In genomic region chr7:84174655-84175448, GRCm38 (mm10) we compare ENCODE assay signal across 13 mouse cellular contexts. TPM values are rescaled to one million over a fixed set of nuclear protein-coding genes. Genes with fewer than 3 reads are reported as not detected.
DNase-seq lines count a peak whose midpoint lies in the region; ATAC-seq and TF ChIP-seq lines count a peak whose summit lies in the region.
"Had no signal": no experiment of that assay in that cellular context is flagged by ENCODE, and none has a peak within 500 bp of the region (broad histone marks: within the 10 kb centered on the region; RNA-seq: fewer than 3 reads in every experiment).

No protein-coding gene starts in this region.

- intact Hi-C loops in left cerebral cortex, adult 2 months (cut with DNase I), result loop anchor here (5.0 kb wide), 1 partner anchor 128 kb away; no protein-coding TSS in a partner anchor
- intact Hi-C loops in gastrocnemius, postnatal 36 days (cut with DNase I), result no loop called here

- no peak overlapping the region for H3K4me3 ChIP-seq in hindbrain, embryonic 16.5 days (ENCODE audit: low read length)
- H3K4me3 ChIP-seq in hindbrain, embryonic 13.5 days, result no peak overlapping the region
- H3K4me3 ChIP-seq in left cerebral cortex, adult 2 months, result no peak overlapping the region
- no peak overlapping the region for H3K4me3 ChIP-seq in kidney, embryonic 16.5 days (ENCODE audit: low read length)
- H3K4me3 ChIP-seq: heart, embryonic 12.5 days; intestine, embryonic 15.5 days had no signal

- ATAC-seq in hindbrain, embryonic 16.5 days, result peak; percentile 77
- no peak for ATAC-seq in hindbrain, embryonic 13.5 days (ENCODE audit: low FRiP score)
- no peak for ATAC-seq in kidney, embryonic 16.5 days (ENCODE audit: low FRiP score, low TSS enrichment)
- ATAC-seq: intestine, embryonic 15.5 days had no signal

- no peak overlapping the region for H3K9ac ChIP-seq in hindbrain, embryonic 16.5 days (ENCODE audit: low read depth, low read length)
- no peak overlapping the region for H3K9ac ChIP-seq in hindbrain, embryonic 13.5 days
- no peak overlapping the region for H3K9ac ChIP-seq in kidney, embryonic 16.5 days (replicated peaks; ENCODE audit: low read length)
- H3K9ac ChIP-seq: heart, embryonic 12.5 days; intestine, embryonic 15.5 days had no signal

- H3K4me1 ChIP-seq in hindbrain, embryonic 16.5 days (ENCODE audit: control insufficient read depth, insufficient read depth, low read depth, low read length), result peaks cover 4% of the 10 kb centered on the region; the same call in 1 of the 2 replicates
- H3K4me1 ChIP-seq in hindbrain, embryonic 13.5 days (replicated peaks), result no peaks in the 10 kb centered on the region
- H3K4me1 ChIP-seq in kidney, embryonic 16.5 days (ENCODE audit: insufficient read depth, low read length), result no peaks in the 10 kb centered on the region
- H3K4me1 ChIP-seq: intestine, embryonic 15.5 days had no signal

- no peaks in the 10 kb centered on the region for H3K27me3 ChIP-seq in hindbrain, embryonic 16.5 days (replicated peaks; ENCODE audit: control insufficient read depth, insufficient read depth, low read length)
- no peaks in the 10 kb centered on the region for H3K27me3 ChIP-seq in hindbrain, embryonic 13.5 days
- no peaks in the 10 kb centered on the region for H3K27me3 ChIP-seq in kidney, embryonic 16.5 days (ENCODE audit: insufficient read depth, low read length)
- H3K27me3 ChIP-seq: CH12.LX; heart, embryonic 12.5 days; intestine, embryonic 15.5 days had no signal

- no peak overlapping the region for H3K27ac ChIP-seq in hindbrain, embryonic 16.5 days (ENCODE audit: low read depth, low read length)
- no peak overlapping the region for H3K27ac ChIP-seq in hindbrain, embryonic 13.5 days
- peak overlapping the region; percentile 70 for H3K27ac ChIP-seq in left cerebral cortex, adult 2 months
- H3K27ac ChIP-seq in kidney, embryonic 16.5 days (ENCODE audit: low read length), result no peak overlapping the region
- H3K27ac ChIP-seq: intestine, embryonic 15.5 days had no signal

- TF ChIP-seq CTCF in left cerebral cortex, adult 2 months (IDR thresholded peaks at IDR 0.05), result no peak

- 77% methylated on average over 11 of the region's 11 CpGs for WGBS in hindbrain, embryonic 16.5 days
- WGBS in hindbrain, embryonic 13.5 days, result 80% methylated on average over 11 of the region's 11 CpGs
- WGBS in kidney, embryonic 16.5 days, result 85% methylated on average over 11 of the region's 11 CpGs

- no peaks in the 10 kb centered on the region for H3K9me3 ChIP-seq in hindbrain, embryonic 16.5 days (ENCODE audit: control insufficient read depth, low read length)
- H3K9me3 ChIP-seq in hindbrain, embryonic 13.5 days, result no peaks in the 10 kb centered on the region
- H3K9me3 ChIP-seq in kidney, embryonic 16.5 days (ENCODE audit: low read length), result no peaks in the 10 kb centered on the region
- H3K9me3 ChIP-seq: intestine, embryonic 15.5 days had no signal

- no peak overlapping the region for H3K4me2 ChIP-seq in hindbrain, embryonic 16.5 days (ENCODE audit: low read length)
- no peak overlapping the region for H3K4me2 ChIP-seq in hindbrain, embryonic 13.5 days
- H3K4me2 ChIP-seq in kidney, embryonic 16.5 days (replicated peaks; ENCODE audit: low read depth, low read length), result no peak overlapping the region
- H3K4me2 ChIP-seq: heart, embryonic 12.5 days; intestine, embryonic 15.5 days had no signal

- peak; percentile 38 to 46 for DNase-seq in frontal cortex, postnatal 14 days (ENCODE audit: low spot score in 2 of 2)
- peak; percentile 45 to 68 for DNase-seq in left cerebral cortex, adult 2 months (ENCODE audit: extremely low spot score in 1 of 2, low spot score in 2 of 2)
- peak; percentile 72 to 83 for DNase-seq in right cerebral cortex, postnatal 36 days (ENCODE audit: low spot score in 2 of 2)
- no peak for DNase-seq in thymus, postnatal 25 days
- no peak for DNase-seq in gastrocnemius, postnatal 36 days
- DNase-seq: lung, postnatal 10 days; retina, postnatal 1 day had no signal

- no peaks in the 10 kb centered on the region for H3K36me3 ChIP-seq in hindbrain, embryonic 16.5 days (ENCODE audit: control insufficient read depth, insufficient read depth, low read length)
- H3K36me3 ChIP-seq in hindbrain, embryonic 13.5 days, result no peaks in the 10 kb centered on the region
- no peaks in the 10 kb centered on the region for H3K36me3 ChIP-seq in kidney, embryonic 16.5 days (ENCODE audit: insufficient read depth, low read length)
- H3K36me3 ChIP-seq: heart, embryonic 12.5 days; intestine, embryonic 15.5 days had no signal

RNA-seq across cellular contexts. Expression of gene Abhd17c, which starts 23.2 kb away (rescaled TPM):
- polyA plus RNA-seq in hindbrain, embryonic 16.5 days (2015; fragmentation: Nextera tagmentation; extraction: Ambion mirVana), result 10.3 and 14.2 TPM in 2 replicates
- polyA plus RNA-seq in hindbrain, embryonic 13.5 days (2015; fragmentation: Nextera tagmentation; extraction: Ambion mirVana), result 18.3 and 25.0 TPM in 2 replicates
- 10 to 100 TPM; 33.3 to 37.6 TPM for total RNA-seq in left cerebral cortex, adult 2 months (2021)
- total RNA-seq in gastrocnemius, postnatal 36 days (2021), result 1 to 10 TPM; 5.3 to 6.5 TPM
- polyA plus RNA-seq in kidney, embryonic 16.5 days (2015; fragmentation: Nextera tagmentation; extraction: Ambion mirVana), result 11.3 and 13.7 TPM in 2 replicates

Comparison
In these comparisons a context has a peak if more than half of its experiments do, and no peak if none do; other contexts are left out.
1. DNase-seq: peak in frontal cortex, postnatal 14 days (2 of 2), left cerebral cortex, adult 2 months (2 of 2) and right cerebral cortex, postnatal 36 days (2 of 2); none in thymus, postnatal 25 days (single experiment) and gastrocnemius, postnatal 36 days (0 of 2).